Mouse (Mus musculus) retina, embryonic 14.5 days (tissue): Measurements from ENCODE around the gene Eapp.
"Not testable (repeated sequence)": the region's sequence is repeated elsewhere in the genome, so short reads cannot be mapped to it uniquely, and the experiment has no call there.

Experiments used
- DNase-seq: peaks from one replicate; pipeline ENCODE4 v3.0.0-alpha.2; 2015; ENCODE audit warnings: low spot score

The Eapp gene

GRCm38 (mm10) chr12:54695511-54696241 lies at the start of gene Eapp:
Gene Eapp, minus strand, starts transcription at chr12:54695897.
- DNase-seq = peak; percentile 96

DNA sequence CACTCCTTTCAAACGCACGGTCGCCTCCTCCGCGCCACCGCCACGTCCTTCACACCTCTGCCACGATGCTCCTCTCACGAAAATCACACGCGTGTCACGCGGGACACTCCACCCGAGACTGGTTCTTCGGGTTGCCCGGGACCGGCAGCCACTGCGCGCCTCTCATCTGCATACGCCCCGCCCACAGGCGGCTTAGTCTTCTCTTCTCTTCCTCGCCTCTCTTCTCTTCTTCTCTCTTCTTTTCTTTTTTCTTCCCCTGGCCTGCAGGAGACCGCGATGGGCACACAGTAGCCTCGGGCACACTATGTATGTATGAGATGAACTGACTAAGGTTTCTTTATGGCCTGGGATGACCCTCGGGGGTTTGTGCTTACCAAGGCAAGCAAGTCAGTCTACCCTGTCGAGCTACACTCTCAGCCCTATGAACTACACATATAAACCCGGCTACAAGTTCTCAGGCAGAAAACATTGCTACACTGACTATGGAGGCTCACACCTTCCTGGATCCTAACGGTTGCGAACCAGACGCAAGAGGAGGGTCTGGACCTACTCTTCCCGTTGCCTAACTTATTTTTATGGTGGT lies 43.1 kb upstream of the Eapp start:
- DNase-seq = not testable (repeated sequence)

DNA sequence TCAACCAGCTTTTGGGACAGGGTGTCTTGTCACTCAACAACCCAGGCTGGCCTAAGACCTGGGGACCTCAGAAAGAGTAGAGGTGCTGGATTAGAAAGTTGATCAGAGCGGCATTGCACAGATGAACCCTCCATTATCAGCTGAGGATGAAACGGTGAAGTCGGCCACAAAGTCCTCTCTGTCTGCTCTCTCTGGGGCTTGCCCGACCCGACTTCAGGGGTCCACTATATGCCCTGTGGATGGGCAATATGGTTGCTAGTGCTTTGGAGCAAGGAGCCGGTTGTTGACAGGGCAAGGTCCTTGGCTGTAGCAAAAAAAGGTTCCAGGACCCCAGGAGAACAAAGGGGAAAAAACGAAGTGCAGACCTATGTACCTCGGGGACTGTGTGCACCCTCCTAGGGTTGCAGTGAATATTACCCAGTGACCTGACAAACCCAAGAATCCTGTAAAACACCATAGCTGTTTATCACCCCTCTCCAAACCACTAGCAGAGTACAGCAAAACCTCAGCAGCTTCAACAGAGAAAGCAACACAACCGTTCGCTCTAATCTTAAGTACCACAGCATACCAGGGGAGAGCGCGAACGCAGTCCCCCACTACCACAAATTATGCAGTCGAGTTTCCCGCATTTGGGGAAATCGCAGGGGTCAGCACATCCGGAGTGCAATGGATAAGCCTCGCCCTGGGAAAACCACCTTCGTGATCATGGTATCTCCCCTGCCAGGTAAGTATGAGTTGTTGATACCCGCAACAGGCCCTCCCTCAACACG lies 42.4 kb upstream of the Eapp start:
- not testable (repeated sequence) for DNase-seq

GRCm38 (mm10) chr12:54734307-54735131 lies 38.8 kb upstream of the Eapp start:
- not testable (repeated sequence) for DNase-seq

DNA sequence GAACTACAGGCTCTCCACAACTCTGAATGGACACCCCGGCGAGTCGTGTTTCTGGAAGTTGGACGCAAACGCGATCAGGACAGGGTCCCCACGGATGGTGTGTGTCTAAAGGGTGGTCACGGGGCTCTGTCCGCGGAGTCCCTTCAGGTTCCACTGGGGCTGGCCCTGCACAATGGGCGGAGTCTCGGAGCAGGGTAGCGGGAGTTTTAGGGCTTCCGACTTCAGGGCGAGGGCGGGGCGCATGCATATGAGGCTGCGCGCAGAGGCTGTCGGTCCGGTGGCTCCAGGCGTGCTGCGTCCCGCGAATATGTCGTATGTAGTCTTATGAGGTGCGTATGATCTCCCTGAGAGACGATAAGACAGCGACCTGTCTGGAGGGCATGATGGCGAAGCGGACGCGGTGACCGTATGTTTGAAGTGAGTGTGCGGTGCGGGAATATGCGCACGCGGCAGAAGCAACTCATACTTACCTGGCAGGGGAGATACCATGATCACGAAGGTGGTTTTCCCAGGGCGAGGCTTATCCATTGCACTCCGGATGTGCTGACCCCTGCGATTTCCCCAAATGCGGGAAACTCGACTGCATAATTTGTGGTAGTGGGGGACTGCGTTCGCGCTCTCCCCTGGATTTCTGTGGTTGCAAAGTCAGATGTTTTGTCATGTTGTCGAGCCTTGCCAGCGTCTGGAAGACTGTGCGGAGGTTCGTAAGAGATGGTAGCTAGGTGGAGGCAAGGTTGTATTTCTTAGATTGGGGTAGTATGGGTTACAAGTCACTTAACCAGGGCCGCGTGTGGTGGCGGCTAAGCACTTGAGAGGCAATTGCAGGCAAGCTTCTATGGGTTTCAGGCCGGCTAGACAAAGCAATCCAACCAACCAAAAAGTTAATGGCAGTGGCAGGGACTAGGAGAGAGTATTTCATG lies 33.7 kb upstream of the Eapp start:
- DNase-seq = not testable (repeated sequence)

DNA sequence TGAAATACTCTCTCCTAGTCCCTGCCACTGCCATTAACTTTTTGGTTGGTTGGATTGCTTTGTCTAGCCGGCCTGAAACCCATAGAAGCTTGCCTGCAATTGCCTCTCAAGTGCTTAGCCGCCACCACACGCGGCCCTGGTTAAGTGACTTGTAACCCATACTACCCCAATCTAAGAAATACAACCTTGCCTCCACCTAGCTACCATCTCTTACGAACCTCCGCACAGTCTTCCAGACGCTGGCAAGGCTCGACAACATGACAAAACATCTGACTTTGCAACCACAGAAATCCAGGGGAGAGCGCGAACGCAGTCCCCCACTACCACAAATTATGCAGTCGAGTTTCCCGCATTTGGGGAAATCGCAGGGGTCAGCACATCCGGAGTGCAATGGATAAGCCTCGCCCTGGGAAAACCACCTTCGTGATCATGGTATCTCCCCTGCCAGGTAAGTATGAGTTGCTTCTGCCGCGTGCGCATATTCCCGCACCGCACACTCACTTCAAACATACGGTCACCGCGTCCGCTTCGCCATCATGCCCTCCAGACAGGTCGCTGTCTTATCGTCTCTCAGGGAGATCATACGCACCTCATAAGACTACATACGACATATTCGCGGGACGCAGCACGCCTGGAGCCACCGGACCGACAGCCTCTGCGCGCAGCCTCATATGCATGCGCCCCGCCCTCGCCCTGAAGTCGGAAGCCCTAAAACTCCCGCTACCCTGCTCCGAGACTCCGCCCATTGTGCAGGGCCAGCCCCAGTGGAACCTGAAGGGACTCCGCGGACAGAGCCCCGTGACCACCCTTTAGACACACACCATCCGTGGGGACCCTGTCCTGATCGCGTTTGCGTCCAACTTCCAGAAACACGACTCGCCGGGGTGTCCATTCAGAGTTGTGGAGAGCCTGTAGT lies 23.4 kb upstream of the Eapp start:
- not testable (repeated sequence) for DNase-seq

DNA sequence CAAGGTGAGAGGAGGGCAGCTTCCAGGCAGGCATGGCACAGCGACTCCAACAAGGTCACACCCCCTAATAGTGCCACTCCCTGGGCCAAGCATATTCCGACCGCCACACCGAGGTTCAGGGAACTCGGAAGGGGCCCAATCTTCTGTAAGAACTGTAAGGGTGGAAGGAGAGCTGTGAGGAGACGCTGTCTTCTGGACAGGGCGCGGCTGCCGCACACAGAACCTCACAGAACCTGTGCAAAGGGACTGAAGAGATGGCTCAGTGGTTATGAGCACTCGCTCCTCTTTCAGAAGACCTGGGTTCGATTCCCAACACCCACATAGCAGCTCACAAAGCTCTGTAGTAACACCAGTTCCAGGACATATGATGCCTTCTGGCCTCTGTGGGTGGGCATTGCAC lies 21.8 kb upstream of the Eapp start:
- not testable (repeated sequence) for DNase-seq

GRCm38 (mm10) chr12:54713822-54714626 lies 18.3 kb upstream of the Eapp start:
- DNase-seq = not testable (repeated sequence)

DNA sequence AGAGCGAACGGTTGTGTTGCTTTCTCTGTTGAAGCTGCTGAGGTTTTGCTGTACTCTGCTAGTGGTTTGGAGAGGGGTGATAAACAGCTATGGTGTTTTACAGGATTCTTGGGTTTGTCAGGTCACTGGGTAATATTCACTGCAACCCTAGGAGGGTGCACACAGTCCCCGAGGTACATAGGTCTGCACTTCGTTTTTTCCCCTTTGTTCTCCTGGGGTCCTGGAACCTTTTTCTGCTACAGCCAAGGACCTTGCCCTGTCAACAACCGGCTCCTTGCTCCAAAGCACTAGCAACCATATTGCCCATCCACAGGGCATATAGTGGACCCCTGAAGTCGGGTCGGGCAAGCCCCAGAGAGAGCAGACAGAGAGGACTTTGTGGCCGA lies 14.8 kb upstream of the Eapp start:
- DNase-seq = not testable (repeated sequence)

DNA sequence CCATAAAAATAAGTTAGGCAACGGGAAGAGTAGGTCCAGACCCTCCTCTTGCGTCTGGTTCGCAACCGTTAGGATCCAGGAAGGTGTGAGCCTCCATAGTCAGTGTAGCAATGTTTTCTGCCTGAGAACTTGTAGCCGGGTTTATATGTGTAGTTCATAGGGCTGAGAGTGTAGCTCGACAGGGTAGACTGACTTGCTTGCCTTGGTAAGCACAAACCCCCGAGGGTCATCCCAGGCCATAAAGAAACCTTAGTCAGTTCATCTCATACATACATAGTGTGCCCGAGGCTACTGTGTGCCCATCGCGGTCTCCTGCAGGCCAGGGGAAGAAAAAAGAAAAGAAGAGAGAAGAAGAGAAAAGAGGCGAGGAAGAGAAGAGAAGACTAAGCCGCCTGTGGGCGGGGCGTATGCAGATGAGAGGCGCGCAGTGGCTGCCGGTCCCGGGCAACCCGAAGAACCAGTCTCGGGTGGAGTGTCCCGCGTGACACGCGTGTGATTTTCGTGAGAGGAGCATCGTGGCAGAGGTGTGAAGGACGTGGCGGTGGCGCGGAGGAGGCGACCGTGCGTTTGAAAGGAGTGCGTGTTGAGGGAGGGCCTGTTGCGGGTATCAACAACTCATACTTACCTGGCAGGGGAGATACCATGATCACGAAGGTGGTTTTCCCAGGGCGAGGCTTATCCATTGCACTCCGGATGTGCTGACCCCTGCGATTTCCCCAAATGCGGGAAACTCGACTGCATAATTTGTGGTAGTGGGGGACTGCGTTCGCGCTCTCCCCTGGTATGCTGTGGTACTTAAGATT lies 14.2 kb upstream of the Eapp start:
- DNase-seq = not testable (repeated sequence)

GRCm38 (mm10) chr12:54699394-54699793 lies 3.7 kb upstream of the Eapp start:
- DNase-seq = no peak

GRCm38 (mm10) chr12:54697791-54698250 lies 2.1 kb upstream of the Eapp start:
- peak; percentile 26 for DNase-seq

- peak; percentile 78 for DNase-seq
Observed at GRCm38 (mm10) chr12:54697003-54697597, 1.4 kb upstream of the Eapp start.

DNA sequence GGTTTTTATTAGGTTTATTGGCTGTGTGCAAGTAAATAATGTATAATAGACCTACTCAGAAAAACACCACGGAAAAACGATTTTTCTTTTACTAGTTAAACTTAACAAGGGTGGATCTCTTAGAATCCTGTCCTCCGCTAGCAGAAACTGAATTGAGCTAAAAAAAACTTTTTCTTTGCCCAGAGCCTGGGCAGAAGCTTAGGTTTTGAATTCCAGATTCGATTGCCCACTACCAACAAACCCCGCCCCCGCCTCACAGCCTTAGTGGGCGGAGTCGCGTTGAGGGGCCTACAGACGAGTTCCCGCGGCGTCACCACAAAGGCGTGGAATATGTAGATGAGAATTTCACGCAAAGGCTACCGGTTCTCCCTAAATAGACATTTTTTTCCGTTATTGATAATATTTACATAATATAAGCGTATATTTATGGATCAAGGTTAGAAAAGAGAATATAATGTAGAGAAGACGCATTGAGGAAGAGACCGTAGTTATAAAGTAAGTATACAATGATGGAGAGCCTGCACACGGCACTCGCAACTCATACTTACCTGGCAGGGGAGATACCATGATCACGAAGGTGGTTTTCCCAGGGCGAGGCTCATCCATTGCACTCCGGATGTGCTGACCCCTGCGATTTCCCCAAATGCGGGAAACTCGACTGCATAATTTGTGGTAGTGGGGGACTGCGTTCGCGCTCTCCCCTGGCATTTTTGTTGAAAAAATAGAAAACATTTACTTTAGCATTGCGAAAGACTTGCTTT lies 725 bp upstream of the Eapp start:
- DNase-seq = peak; percentile 98

DNA sequence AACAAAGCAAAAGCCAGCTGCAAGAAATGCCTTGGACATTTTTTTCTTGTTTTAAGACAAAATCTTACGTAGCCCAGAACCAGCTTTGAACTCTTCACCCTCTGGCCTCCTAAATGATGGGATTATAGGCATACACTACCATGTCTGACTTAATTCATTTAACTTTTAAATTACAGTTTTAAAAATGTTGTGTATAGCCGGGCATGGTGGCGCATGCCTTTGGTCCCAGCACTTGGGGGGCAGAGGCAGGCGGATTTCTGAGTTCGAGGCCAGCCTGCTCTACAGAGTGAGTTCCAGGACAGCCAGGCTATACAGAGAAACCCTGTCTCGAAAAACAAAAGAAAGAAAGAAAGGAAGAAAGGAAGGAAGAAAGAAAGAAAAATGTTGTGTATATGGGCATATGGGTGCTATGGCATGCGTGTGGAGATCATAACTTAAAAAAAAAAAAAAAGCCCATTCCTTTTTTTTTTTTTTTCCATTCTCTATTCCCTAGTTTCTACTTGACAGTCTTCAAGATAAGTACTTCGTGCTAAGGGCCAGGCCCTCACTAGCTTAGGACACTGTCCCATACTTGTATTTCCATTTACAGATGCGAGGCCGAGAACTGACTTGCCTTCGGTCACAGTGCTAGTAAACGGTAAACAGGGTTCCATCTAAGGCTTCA lies 718 bp downstream of the Eapp start:
- no peak for DNase-seq

DNA sequence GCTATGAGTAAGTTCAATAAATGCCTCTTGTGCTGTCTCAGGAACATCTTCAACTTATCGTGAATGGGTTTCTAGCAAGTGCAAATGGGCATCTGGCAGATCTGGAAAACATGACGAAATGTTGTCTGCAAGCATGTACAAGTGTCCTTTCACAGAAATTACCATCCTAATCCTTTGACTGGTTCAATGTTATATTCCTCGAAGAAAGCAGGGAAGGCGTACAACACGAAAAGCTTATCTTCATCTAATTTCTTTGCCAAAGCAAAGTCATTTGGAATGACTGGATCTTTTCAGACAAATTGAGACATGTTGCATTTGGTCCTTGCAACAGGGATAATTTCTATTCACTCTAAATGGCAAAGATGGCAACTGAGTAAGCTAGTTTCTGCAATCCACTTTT lies 6.6 kb downstream of the Eapp start:
- no peak for DNase-seq
